Mouse (Mus musculus) kidney, embryonic 14.5 days (tissue): Measurements from ENCODE around the gene Rxrg. TPM values are rescaled to one million over a fixed set of nuclear protein-coding genes. Genes with fewer than 3 reads are reported as not detected.
A peak's percentile ranks its signal among the peaks of the same experiment; 100 is the strongest.

ENCODE experiments used
- ATAC-seq: fragments of 200-750 bp; cut with Nextera tagmentation; 2 replicates; pipeline ENCODE4 v1.8.0; 2017; ENCODE audit warnings: moderate number of reproducible peaks, mild to moderate bottlenecking, moderate TSS enrichment, moderate library complexity; ENCODE audit not compliant: low FRiP score, low TSS enrichment
- H3K27ac ChIP-seq: fragments of 300-500 bp; sonication (generic); 2 replicates; pipeline ENCODE4 v1.5.1; 2014; ENCODE audit warnings: low read depth, mild to moderate bottlenecking, low read length, moderate library complexity, mixed read lengths
- H3K27me3 ChIP-seq: fragments of 300-500 bp; sonication (generic); 2 replicates; pipeline ENCODE4 v1.6.1; 2014; ENCODE audit warnings: mild to moderate bottlenecking, low read length; ENCODE audit not compliant: control insufficient read depth, insufficient read depth
- H3K36me3 ChIP-seq: fragments of 300-500 bp; sonication (generic); 2 replicates; pipeline ENCODE4 v1.6.1; 2014; ENCODE audit warnings: low read length, mixed read lengths; ENCODE audit not compliant: control insufficient read depth, insufficient read depth
- H3K4me1 ChIP-seq: fragments of 300-500 bp; sonication (generic); 2 replicates; pipeline ENCODE4 v1.6.1; 2014; ENCODE audit warnings: low read length, mixed read lengths; ENCODE audit not compliant: control insufficient read depth, insufficient read depth
- H3K4me2 ChIP-seq: fragments of 300-500 bp; sonication (generic); replicated peaks from 2 replicates; pipeline ENCODE4 v1.6.1; 2014; ENCODE audit warnings: low read depth, mild to moderate bottlenecking, low read length
- H3K4me3 ChIP-seq: fragments of 300-500 bp; sonication (generic); 2 replicates; pipeline ENCODE4 v1.5.1; 2014; ENCODE audit warnings: mild to moderate bottlenecking, low read length
- H3K9ac ChIP-seq: fragments of 300-500 bp; sonication (generic); 2 replicates; pipeline ENCODE4 v1.6.1; 2014; ENCODE audit warnings: low read depth, mild to moderate bottlenecking, low read length, moderate library complexity
- H3K9me3 ChIP-seq: fragments of 300-500 bp; sonication (generic); 2 replicates; pipeline ENCODE4 v1.6.1; 2016; ENCODE audit warnings: low read length; ENCODE audit not compliant: control insufficient read depth
- WGBS: fragments of 180-500 bp; shearing (Covaris S2); extraction: QIAGEN DNeasy Blood & Tissue Kit; methylation state at CpG from one replicate; pipeline ENCODE4 v1.1.7; 2014; 5-methylcytosine and 5-hydroxymethylcytosine counted together
- polyA plus RNA-seq: library from polyadenylated mRNA; unstranded; fragments of >200 nt; fragmentation: Nextera tagmentation; extraction: Ambion mirVana; gene quantifications from 2 replicates; pipeline ENCODE4 v1.2.1, GENCODE M21; 2014

Gene Rxrg
- polyA plus RNA-seq, 1 experiment from 2014 or later = 3.2 TPM

DNA sequence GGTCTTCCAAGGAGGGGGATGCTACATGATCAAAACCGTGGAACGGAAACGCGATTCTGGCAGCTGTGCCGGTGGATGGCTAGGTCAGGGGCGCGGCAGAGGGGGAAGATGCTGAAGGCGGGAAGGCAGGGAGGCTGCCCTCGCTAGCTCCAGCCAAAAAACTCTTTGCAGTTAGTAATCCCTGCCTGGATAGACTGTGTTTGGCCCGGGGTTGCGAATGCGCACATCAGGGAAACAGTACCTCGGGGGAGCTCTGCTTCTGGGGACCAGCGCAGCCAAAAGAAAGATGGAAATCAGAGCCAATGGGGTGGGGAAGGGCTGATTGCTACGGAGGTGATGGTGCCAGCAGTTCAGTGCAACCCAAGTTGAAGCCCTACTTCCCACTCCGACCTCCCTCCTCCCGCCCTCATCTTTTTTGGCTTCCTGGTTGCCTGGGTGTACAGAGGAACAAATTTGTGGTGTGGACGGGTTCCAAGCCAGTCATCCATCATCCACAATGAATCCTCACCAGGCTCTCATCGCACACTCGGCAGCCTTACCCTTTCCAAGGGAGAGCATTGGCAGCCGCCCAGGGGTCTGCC, 62.4 kb downstream of the Rxrg start:
- Histone ChIP-seq H3K27ac (no peak overlapping the region), H3K27me3 (peaks cover 44% of the 10 kb centered on the region), H3K4me2 (peak overlapping the region; percentile 39), H3K9me3 (no peaks in the 10 kb centered on the region), H3K4me3 (peak overlapping the region; percentile 23), H3K9ac (no peak overlapping the region; the same call in 1 of the 2 replicates), H3K4me1 (0 out of 2 replicates have a peak, but pooled peaks cover 3% of the 10 kb centered on the region), H3K36me3 (no peaks in the 10 kb centered on the region)
- peak; percentile 34; the same call in 1 of the 2 replicates for ATAC-seq
- 3% methylated on average over 21 of the region's 21 CpGs for WGBS

DNA sequence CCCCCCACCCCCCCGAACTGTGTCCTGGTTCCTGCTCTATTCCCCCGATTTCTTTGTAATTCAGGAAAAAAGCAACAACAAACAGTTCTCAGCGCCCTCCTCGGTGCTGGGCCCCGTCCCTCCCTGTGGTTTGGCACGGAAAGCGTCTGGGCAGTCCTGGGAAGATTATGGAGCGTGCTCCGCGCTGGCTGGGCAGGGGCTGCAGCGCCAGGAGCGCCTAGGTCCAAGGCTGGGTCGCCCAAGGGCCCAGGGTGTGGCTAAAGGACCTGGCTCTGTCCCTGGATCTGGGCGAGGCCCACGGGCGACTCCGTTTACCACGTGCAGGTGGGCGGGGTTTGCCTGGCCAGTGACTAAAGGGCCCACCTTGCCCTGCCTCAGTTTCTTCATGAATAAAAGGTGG, 62.9 kb downstream of the Rxrg start:
- 0 out of 2 replicates have a peak, but pooled peaks cover 3% of the 10 kb centered on the region for H3K4me1 ChIP-seq
- H3K27ac ChIP-seq = no peak overlapping the region
- peak overlapping the region; percentile 39 for H3K4me2 ChIP-seq
- H3K27me3 ChIP-seq = peaks cover 44% of the 10 kb centered on the region
- H3K9ac ChIP-seq = no peak overlapping the region; the same call in 1 of the 2 replicates
- peak overlapping the region; percentile 23 for H3K4me3 ChIP-seq
- no peaks in the 10 kb centered on the region for H3K36me3 ChIP-seq
- ATAC-seq = peak; percentile 56
- no peaks in the 10 kb centered on the region for H3K9me3 ChIP-seq
- WGBS = under 1% methylated on average over 19 of the region's 19 CpGs

DNA sequence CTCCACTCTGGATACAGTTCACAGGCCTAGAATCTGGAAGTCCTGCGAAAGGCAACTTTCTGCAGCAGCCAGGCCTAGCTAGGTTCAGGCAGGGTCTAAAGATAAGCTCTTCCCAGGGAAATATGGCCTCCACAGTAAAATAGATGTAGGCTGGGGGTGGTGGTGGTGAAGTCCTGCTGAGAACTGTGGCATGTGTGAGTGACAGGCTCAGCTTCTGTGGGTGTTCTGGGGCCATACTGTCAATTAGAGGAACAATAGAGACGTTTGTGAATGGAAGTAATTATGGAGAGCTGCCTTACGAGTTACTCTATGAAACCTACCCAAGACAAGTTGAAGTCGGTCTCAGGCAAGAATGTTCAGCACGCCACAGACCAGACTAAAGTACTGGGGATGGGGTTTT, 65.0 kb downstream of the Rxrg start:
- ATAC-seq = no peak
- 0 out of 2 replicates have a peak, but pooled peaks cover 3% of the 10 kb centered on the region for H3K4me1 ChIP-seq
- no peaks in the 10 kb centered on the region for H3K36me3 ChIP-seq
- H3K4me3 ChIP-seq = no peak overlapping the region
- no peaks in the 10 kb centered on the region for H3K9me3 ChIP-seq
- no peak overlapping the region for H3K27ac ChIP-seq
- H3K4me2 ChIP-seq = no peak overlapping the region
- peaks cover 44% of the 10 kb centered on the region for H3K27me3 ChIP-seq
- WGBS = 72% methylated on average over 5 of the region's 5 CpGs
- H3K9ac ChIP-seq = no peak overlapping the region

DNA sequence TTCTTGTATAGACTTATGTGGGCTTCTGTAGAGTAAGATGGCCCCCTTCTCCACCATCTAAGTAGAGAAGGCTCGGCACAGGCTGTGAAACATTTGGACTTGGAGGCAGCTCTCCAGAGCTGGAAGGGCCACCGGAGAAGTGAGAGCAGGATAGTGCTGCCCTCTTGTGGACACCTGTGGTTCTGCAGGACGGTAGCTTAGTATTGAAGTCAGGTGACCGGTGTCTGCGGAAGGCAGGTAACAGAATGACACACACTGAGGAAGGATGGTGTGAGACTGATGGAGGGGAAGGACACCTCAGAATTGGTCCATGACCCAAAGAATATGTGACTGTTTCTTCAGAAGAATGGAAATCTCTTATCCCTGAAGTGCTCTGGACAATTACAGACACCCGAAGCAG, 71.6 kb downstream of the Rxrg start:
- Histone ChIP-seq H3K36me3 (no peaks in the 10 kb centered on the region), H3K9me3 (no peaks in the 10 kb centered on the region), H3K27me3 (peaks cover 33% of the 10 kb centered on the region), H3K4me3 (no peak overlapping the region), H3K4me1 (no peaks in the 10 kb centered on the region), H3K9ac (no peak overlapping the region), H3K27ac (no peak overlapping the region), H3K4me2 (no peak overlapping the region)
- 31% methylated on average over 6 of the region's 6 CpGs for WGBS
- ATAC-seq = no peak

DNA sequence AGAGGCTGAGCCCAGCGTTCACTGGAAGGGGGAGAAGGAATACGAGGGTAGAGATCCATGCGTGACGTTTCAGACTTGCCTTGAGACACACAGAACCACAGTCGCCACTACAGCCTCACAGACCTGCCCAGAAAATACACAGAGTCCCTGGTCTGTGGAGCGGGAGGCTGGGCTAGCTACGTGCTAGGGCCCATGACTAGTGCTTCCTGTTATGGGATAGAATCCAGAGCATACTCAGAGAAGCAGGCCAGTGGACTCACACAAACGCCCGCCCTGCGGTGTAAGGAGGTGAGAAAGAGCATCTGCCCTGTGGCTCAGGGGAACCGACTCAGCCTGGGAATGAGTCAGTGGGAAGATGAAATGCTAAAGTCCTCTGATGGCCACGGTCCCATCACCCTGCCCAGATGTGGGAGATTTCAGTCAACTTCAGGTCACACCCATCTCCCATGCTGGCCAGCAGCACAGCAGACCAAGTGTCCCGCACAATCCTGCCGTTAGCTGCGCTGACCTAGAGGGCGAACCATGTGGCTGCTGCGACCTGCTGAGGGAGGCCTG, 74.3 kb downstream of the Rxrg start:
- H3K9ac ChIP-seq = no peak overlapping the region
- 20% methylated on average over 16 of the region's 17 CpGs for WGBS
- H3K9me3 ChIP-seq = no peaks in the 10 kb centered on the region
- H3K4me3 ChIP-seq = no peak overlapping the region
- H3K27ac ChIP-seq = no peak overlapping the region
- peaks cover 33% of the 10 kb centered on the region for H3K27me3 ChIP-seq
- no peaks in the 10 kb centered on the region for H3K36me3 ChIP-seq
- H3K4me1 ChIP-seq = no peaks in the 10 kb centered on the region
- H3K4me2 ChIP-seq = no peak overlapping the region
- ATAC-seq = peak; percentile 39; the same call in 1 of the 2 replicates

DNA sequence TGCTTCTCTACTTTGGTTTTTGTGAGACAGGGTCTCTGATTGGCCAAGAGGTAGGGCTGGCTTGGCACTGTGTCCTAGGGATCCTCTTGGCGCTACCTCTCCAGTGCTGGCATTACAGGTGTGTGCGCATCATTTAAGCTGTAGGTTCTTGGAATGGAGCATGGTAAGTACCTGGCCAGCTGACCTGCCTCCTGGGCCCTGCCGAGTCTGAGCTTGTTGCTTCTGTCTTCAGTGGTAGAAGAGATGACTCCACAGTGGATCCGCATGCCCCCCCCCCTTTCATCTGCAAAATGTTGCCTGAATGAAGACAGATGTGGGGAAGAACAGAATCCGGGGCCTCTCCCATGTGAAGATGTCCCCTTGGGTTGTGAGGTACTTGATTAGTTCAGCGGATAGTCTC, 80.9 kb downstream of the Rxrg start:
- 92% methylated on average over 6 of the region's 6 CpGs for WGBS
- H3K4me3 ChIP-seq = no peak overlapping the region
- no peak overlapping the region for H3K4me2 ChIP-seq
- no peaks in the 10 kb centered on the region for H3K36me3 ChIP-seq
- H3K9me3 ChIP-seq = peaks cover 3% of the 10 kb centered on the region; the same call in 1 of the 2 replicates
- no peak overlapping the region for H3K27ac ChIP-seq
- 0 out of 2 replicates have a peak, but pooled peaks have one; percentile 12 for ATAC-seq
- no peak overlapping the region for H3K9ac ChIP-seq
- H3K27me3 ChIP-seq = no peaks in the 10 kb centered on the region; the same call in 1 of the 2 replicates
- H3K4me1 ChIP-seq = no peaks in the 10 kb centered on the region

DNA sequence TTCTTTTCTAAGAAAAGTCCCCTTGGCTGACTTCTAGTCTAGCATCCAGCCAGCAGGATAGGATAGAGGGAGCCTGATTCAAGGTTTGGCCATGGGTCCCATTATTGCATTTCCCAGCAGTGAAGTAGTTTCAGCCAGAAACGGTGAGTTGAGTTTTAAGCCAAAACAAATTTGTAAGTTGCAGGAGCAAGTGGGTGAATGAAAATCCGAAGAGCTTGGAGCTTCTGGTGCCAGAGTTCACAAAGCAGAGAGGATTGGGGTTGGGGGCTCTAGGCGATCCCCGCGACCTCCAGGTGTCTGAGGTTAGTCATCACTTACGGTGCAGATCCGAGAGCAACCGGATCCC, 89.8 kb downstream of the Rxrg start:
- ATAC-seq = no peak
- 0% methylated on average over 8 of the region's 8 CpGs for WGBS
- H3K9me3 ChIP-seq = peaks cover 5% of the 10 kb centered on the region; the same call in 1 of the 2 replicates
- H3K27ac ChIP-seq = no peak overlapping the region
- H3K4me3 ChIP-seq = peak overlapping the region; percentile 47
- H3K36me3 ChIP-seq = no peaks in the 10 kb centered on the region
- peak overlapping the region; percentile 87 for H3K4me2 ChIP-seq
- peaks cover 64% of the 10 kb centered on the region for H3K27me3 ChIP-seq
- H3K9ac ChIP-seq = no peak overlapping the region
- H3K4me1 ChIP-seq = peaks cover 11% of the 10 kb centered on the region; the same call in 1 of the 2 replicates

DNA sequence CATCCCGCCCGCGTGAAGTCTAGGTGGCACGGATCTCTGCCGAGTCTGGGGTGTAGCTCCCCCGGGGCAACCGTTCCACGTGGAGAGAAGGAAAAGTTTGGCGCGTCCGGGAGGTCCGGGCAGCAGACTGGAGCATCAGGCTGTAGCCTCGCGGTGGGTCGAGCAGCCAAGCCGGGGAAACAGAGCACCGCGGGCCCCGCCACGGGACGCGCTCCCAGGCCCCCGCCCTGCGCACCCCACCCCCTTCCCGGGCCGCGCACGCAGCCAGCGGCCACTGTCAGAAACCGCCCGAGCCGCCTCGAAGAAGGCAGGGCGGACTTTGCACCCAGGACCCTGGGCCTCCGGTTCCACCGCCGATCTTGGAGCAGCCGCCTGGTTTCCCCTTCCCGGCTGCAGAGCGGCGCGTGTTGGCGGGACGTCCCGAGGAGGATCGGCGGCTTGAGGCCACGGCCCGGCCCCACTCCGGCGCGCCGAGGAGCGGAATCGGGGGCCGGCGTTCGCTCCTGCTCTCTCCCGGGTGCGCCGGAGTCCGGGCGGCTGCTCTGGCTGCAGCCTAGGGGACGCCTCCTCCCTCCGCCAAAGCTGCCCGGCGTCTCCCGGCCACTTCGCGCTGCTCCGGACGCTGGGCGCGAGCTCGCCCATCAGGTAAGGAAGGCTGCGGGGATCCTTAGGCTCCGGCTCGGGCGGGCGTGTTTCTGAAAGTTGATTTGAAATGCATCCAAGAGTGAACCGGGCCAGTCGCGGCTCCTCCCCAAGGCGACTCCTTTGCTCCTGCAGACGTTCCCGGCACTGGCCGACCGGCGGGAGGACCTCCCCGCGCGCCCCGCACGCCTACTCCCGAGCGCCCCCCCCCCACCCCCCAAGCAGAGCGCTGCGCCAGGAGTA, 90.4 kb downstream of the Rxrg start:
- H3K4me1 ChIP-seq = peaks cover 11% of the 10 kb centered on the region; the same call in 1 of the 2 replicates
- peaks cover 69% of the 10 kb centered on the region for H3K27me3 ChIP-seq
- peak overlapping the region; percentile 51; the same call in 1 of the 2 replicates for H3K9ac ChIP-seq
- peak; percentile 56 for ATAC-seq
- H3K9me3 ChIP-seq = peaks cover 5% of the 10 kb centered on the region; the same call in 1 of the 2 replicates
- H3K27ac ChIP-seq = no peak overlapping the region
- WGBS = under 1% methylated on average over 86 of the region's 98 CpGs
- peak overlapping the region; percentile 47 for H3K4me3 ChIP-seq
- no peaks in the 10 kb centered on the region for H3K36me3 ChIP-seq
- peak overlapping the region; percentile 87 for H3K4me2 ChIP-seq

DNA sequence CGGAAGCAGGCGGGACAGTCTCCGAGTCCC, 90.9 kb downstream of the Rxrg start, which contains the start of gene Lmx1a:
TSS of gene Lmx1a (plus strand) at position 6 of the 30 bp plus-strand sequence.
- Histone ChIP-seq H3K4me3 (peak within 1 kb of the TSS; percentile 47), H3K9ac (peak within 1 kb of the TSS; percentile 51; the same call in 1 of the 2 replicates), H3K9me3 (peaks cover 5% of the 10 kb centered on the region; the same call in 1 of the 2 replicates), H3K27me3 (peaks cover 73% of the 10 kb centered on the region), H3K36me3 (no peaks in the 10 kb centered on the region), H3K4me1 (peaks cover 11% of the 10 kb centered on the region; the same call in 1 of the 2 replicates), H3K4me2 (peak within 1 kb of the TSS; percentile 87), H3K27ac (no peak within 1 kb of the TSS)
- no peak for ATAC-seq
- WGBS = 0% methylated on average over 3 of the region's 3 CpGs
